Mouse (Mus musculus) heart, adult 2 months (tissue): ENCODE results near the gene Elfn2. TPM values are rescaled to one million over a fixed set of nuclear protein-coding genes. Genes with fewer than 3 reads are reported as not detected.

Experiments used
- DNase-seq, 2 experiments: peaks; one replicate each; pipeline ENCODE4 v3.0.0; 2021
- H3K27ac ChIP-seq: fragments of 200-600 bp; 2 replicates; pipeline ENCODE4 v1.8.1; 2022
- H3K27me3 ChIP-seq: fragments of 200-500 bp; 2 replicates; pipeline ENCODE4 v1.6.1; 2012; ENCODE audit warnings: mild to moderate bottlenecking, low read length, inconsistent platforms, mixed read lengths; ENCODE audit not compliant: control insufficient read depth, insufficient read depth
- H3K36me3 ChIP-seq: fragments of 200-500 bp; 2 replicates; pipeline ENCODE4 v1.6.1; 2012; ENCODE audit warnings: low read length, inconsistent platforms; ENCODE audit not compliant: control insufficient read depth, insufficient read depth
- H3K4me1 ChIP-seq: fragments of 200-500 bp; 2 replicates; pipeline ENCODE4 v1.6.1; 2011; ENCODE audit warnings: low read length; ENCODE audit not compliant: control insufficient read depth, insufficient read depth
- H3K4me3 ChIP-seq: fragments of 200-600 bp; 2 replicates; pipeline ENCODE4 v1.8.1; 2022
- H3K79me2 ChIP-seq: fragments of 200-500 bp; replicated peaks from 2 replicates; pipeline ENCODE4 v1.6.1; 2012; ENCODE audit warnings: mild to moderate bottlenecking, inconsistent platforms, low read length, moderate library complexity, mixed read lengths; ENCODE audit not compliant: control insufficient read depth, insufficient read depth
- H3K9ac ChIP-seq: fragments of 200-500 bp; 2 replicates; pipeline ENCODE4 v1.6.1; 2012; ENCODE audit warnings: low read depth, mild to moderate bottlenecking, control low read depth, inconsistent platforms, low read length, mixed read lengths
- CTCF ChIP-seq: fragments of 200-600 bp; IDR thresholded peaks from 2 replicates; pipeline ENCODE4 v1.8.1; 2022; ENCODE audit warnings: antibody characterized with exemption, mild to moderate bottlenecking, moderate library complexity
- EP300 ChIP-seq: fragments of 200-500 bp; IDR thresholded peaks from 2 replicates; pipeline ENCODE4 v1.6.1; 2011; ENCODE audit warnings: low read depth, low read length, control low read depth; ENCODE audit not compliant: insufficient read depth
- POLR2A ChIP-seq: fragments of 200-500 bp; IDR thresholded peaks from 2 replicates; pipeline ENCODE4 v1.6.1; 2011; ENCODE audit warnings: mild to moderate bottlenecking, low read depth, low read length, control low read depth; ENCODE audit not compliant: insufficient read depth
- WGBS: fragments of 180-500 bp; shearing (Covaris S2); methylation state at CpG from one replicate; pipeline ENCODE4 v1.1.7; 2018; 5-methylcytosine and 5-hydroxymethylcytosine counted together
- intact Hi-C: fragments of 180-260 bp; cut with DNase I; formaldehyde crosslinking; loops from one replicate; pipeline ENCODE4 v1.15.1; 2025
- polyA plus RNA-seq: library from polyadenylated mRNA; depleted of rRNA; stranded (reverse); fragments of >200 nt; gene quantifications from 2 replicates; pipeline ENCODE4 v1.2.3, GENCODE M21; 2012
- total RNA-seq, 2 experiments: library from RNA; stranded (reverse); gene quantifications; 2 replicates each; pipeline ENCODE4 v1.2.3; 2021

The Elfn2 gene
- total and polyA plus RNA-seq, 3 experiments: 0.16 to 3.4 (median 1.3) TPM

DNA sequence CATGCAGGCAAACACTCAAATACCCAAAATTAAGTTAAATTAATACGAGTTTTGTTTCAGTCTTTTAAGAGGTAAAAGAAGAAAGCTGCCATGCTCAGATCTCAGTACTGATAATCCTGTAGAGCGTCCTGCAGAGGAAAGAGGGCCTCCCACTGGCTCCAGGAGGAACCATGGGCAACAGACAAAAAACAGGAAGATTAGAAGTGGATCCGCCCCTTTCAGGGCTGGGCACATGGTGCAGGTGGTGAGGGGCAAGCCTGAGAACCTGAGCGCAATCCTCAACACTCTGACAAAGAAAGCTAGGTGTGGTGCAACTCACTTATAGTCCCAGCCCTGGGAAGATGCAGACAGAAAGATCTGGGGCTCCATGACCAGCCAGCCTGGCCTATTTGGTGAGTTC, 13.3 kb upstream of the Elfn2 start:
- 51% methylated on average over 4 of the region's 4 CpGs for WGBS
- Histone ChIP-seq H3K9ac (no peak overlapping the region), H3K4me1 (no peaks in the 10 kb centered on the region), H3K27me3 (no peaks in the 10 kb centered on the region), H3K36me3 (no peaks in the 10 kb centered on the region), H3K27ac (no peak overlapping the region), H3K4me3 (no peak overlapping the region), H3K79me2 (no peaks in the 10 kb centered on the region)
- no peak for DNase-seq
- TF ChIP-seq CTCF (no peak), POLR2A (no peak), EP300 (no peak)
- intact Hi-C loops: no loop called here

DNA sequence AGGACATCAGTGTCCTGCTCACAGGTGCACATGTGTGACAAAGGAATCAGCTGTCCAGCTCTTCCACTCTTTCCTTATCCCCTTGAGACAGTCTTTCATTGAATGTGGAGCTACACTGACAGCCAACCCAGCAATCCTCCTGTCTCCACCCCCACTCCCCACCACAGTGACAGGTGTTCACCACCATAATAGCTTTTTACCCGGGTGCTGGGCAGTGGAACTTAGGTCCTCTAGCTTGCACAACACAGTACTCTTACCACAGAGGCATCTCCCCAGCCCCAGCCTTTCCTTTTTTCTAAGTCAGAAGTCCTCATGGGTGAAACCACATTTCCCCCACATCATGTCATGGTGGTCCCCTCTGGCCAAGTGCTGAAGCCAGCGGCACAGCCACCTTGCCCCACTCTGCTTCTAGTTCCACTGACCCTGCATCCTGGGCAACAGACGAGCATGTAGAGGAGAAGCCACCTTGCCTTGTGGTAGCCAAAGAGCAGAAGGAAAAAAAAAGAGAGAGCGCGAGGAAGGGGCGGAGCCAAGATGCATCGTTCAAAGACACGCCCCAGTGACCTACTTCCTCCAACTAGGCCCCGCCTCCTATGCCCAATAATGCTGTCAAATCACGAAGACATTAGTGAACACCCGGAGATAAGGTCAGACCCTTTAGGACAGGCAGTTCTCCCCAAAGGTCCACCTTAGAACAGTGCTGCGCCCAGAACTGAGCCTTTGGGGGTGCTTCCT, 11.9 kb upstream of the Elfn2 start:
- intact Hi-C loops: no loop called here
- WGBS: 63% methylated on average over 12 of the region's 12 CpGs
- Histone ChIP-seq H3K27me3 (no peaks in the 10 kb centered on the region), H3K36me3 (no peaks in the 10 kb centered on the region), H3K4me1 (no peaks in the 10 kb centered on the region), H3K9ac (no peak overlapping the region), H3K79me2 (no peaks in the 10 kb centered on the region), H3K27ac (no peak overlapping the region), H3K4me3 (no peak overlapping the region)
- TF ChIP-seq POLR2A (no peak), EP300 (no peak), CTCF (no peak)
- DNase-seq: no peak

DNA sequence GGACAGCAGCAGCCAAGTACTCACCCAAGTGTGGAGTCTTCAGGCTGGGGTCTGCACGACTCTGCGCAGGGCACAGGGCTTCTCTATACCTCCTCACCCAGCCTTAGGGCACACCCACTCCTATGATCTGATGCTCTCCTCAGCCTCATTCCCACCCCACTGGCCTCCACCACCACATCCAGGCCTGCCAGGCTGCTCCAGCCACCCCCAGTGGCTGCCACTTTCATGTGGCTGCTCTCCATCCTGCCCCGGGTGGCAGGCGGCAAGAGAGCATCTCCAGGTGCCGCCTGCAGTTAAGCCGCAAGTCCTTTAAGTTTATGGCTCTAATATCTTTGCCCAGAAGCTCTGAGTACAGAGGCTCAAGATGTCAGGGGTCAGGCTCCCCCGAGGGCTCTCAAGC, 8.1 kb upstream of the Elfn2 start:
- H3K27me3 ChIP-seq: no peaks in the 10 kb centered on the region
- no peak overlapping the region for H3K27ac ChIP-seq
- DNase-seq: no peak
- intact Hi-C loops: no loop called here
- TF ChIP-seq CTCF (no peak), EP300 (no peak), POLR2A (no peak)
- no peaks in the 10 kb centered on the region for H3K4me1 ChIP-seq
- no peak overlapping the region for H3K4me3 ChIP-seq
- H3K9ac ChIP-seq: no peak overlapping the region
- no peaks in the 10 kb centered on the region for H3K79me2 ChIP-seq
- no peaks in the 10 kb centered on the region for H3K36me3 ChIP-seq
- WGBS: 71% methylated on average over 7 of the region's 7 CpGs

DNA sequence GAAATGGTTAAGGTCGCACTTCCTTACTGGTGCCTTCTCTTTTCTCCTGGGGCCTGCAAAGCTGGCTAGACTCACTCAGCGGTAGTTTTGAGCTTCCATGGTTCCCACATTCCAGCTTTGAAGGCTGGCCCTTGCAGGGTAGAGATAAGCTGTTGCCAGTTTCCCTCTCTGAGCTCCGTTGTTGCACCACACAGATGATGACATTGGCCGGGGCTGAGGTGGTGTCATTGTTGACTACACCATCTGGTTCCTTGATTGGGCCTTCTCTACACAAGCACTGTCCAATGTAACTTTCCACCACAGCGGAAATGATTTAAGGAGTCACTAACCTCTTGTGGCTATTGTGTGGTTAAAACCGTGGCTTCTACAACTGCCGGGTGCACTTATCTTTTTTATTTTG, 2.0 kb upstream of the Elfn2 start:
- intact Hi-C loops: loop anchor here (1.0 to 2.0 kb wide), 2 partner anchors 24 to 97 kb away; no protein-coding TSS in a partner anchor
- no peak for TF ChIP-seq POLR2A
- no peak for TF ChIP-seq CTCF
- 0 out of 2 replicates have a peak, but pooled peaks have one; percentile 41 for TF ChIP-seq EP300
- peaks cover 26% of the 10 kb centered on the region for H3K27me3 ChIP-seq
- 28% methylated on average over 7 of the region's 7 CpGs for WGBS
- no peak overlapping the region for H3K4me3 ChIP-seq
- H3K4me1 ChIP-seq: no peaks in the 10 kb centered on the region; the same call in 1 of the 2 replicates
- no peaks in the 10 kb centered on the region for H3K36me3 ChIP-seq
- H3K27ac ChIP-seq: no peak overlapping the region
- peak; percentile 54 to 81 for DNase-seq
- no peak overlapping the region for H3K9ac ChIP-seq
- H3K79me2 ChIP-seq: no peaks in the 10 kb centered on the region

DNA sequence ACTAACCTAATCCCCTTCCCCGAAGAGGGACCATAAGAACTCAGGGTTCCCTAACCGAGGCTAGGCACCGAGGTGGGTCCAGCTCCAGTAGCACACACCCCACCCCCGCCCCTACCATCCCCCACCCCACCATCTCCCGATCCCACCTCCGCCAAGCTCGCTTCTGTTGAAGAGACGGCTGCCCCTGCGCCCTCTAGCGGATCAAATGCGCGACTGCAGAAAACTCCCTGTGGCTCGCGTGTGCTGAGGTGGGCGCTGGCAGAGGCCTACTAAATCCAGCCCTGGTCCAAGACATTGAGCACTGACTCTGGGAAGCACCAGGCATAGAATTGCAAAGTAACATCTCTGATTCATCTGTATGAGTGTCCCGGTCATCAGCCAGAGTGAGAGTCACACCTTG, 1.5 kb upstream of the Elfn2 start:
- intact Hi-C loops: loop anchor here (1.0 to 2.0 kb wide), 2 partner anchors 25 to 97 kb away; no protein-coding TSS in a partner anchor
- DNase-seq: peak; percentile 61 to 70
- Histone ChIP-seq H3K79me2 (no peaks in the 10 kb centered on the region), H3K27ac (no peak overlapping the region), H3K27me3 (peaks cover 26% of the 10 kb centered on the region), H3K4me1 (no peaks in the 10 kb centered on the region; the same call in 1 of the 2 replicates), H3K36me3 (no peaks in the 10 kb centered on the region), H3K4me3 (no peak overlapping the region), H3K9ac (no peak overlapping the region)
- 4% methylated on average over 16 of the region's 16 CpGs for WGBS
- TF ChIP-seq CTCF: peak; percentile 79
- TF ChIP-seq POLR2A: no peak

DNA sequence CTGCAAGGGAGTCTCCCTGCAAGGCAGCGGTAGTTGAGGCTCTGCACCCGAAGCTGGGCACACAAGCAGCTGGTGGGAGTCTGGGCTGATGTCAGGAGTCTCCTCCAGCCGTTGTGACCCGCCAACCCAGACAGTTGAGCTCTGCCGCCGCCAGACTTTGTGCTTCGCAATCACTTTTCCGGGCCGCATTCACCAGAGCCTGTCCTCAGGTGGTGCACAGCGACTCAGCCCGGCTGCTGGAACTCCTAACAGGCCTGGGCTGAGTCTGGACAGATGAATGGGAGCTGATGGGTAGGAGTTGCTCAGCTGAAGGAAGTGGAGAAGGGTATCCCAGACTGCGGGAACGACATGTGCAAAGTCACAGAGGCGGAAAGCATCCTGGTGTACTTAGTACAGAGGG, 845 bp upstream of the Elfn2 start:
- no peak for DNase-seq
- H3K27me3 ChIP-seq: peaks cover 26% of the 10 kb centered on the region
- intact Hi-C loops: no loop called here
- TF ChIP-seq POLR2A (no peak), EP300 (no peak), CTCF (no peak)
- H3K36me3 ChIP-seq: no peaks in the 10 kb centered on the region
- H3K79me2 ChIP-seq: no peaks in the 10 kb centered on the region
- 11% methylated on average over 14 of the region's 14 CpGs for WGBS
- no peak overlapping the region for H3K27ac ChIP-seq
- H3K9ac ChIP-seq: no peak overlapping the region
- no peak overlapping the region for H3K4me3 ChIP-seq
- no peaks in the 10 kb centered on the region; the same call in 1 of the 2 replicates for H3K4me1 ChIP-seq
